Mouse (Mus musculus) Patski (cell line): Measurements from ENCODE around the gene Lck. TPM values are rescaled to one million over a fixed set of nuclear protein-coding genes. Genes with fewer than 3 reads are reported as not detected.

Source experiments
- ATAC-seq: fragments of 100-300 bp; one replicate; pipeline ENCODE4 v1.8.0; 2021
- CTCF ChIA-PET: fragments of 350-600 bp; sonication (Branson Sonifier 250); formaldehyde crosslinking; loops from one replicate; lab custom pipeline; 2022; ENCODE audit warnings: inconsistent platforms; lab: Charles Lee
- POLR2A ChIA-PET: fragments of 350-600 bp; sonication (Branson Sonifier 250); formaldehyde crosslinking; loops from one replicate; lab custom pipeline; 2022; ENCODE audit warnings: antibody characterized with exemption, inconsistent platforms; lab: Charles Lee
- DNase-seq: peaks from one replicate; pipeline ENCODE4 v3.0.0-alpha.2; 2011; ENCODE audit warnings: low read depth, low spot score
- H3K27me3 ChIP-seq: fragments of 371-371 bp; one replicate; pipeline ENCODE4 v1.5.1; 2021
- CTCF ChIP-seq: fragments of 100-300 bp; IDR thresholded peaks from one replicate; pipeline ENCODE4 v1.5.1; 2021
- in situ Hi-C: fragments of 300-500 bp; cut with MboI; formaldehyde crosslinking; loops from 3 replicates; pipeline ENCODE4 v1.11.1; 2018; ENCODE audit warnings: low pct_unique_long_range_greater_than_20kb, mixed read lengths
- polyA plus RNA-seq: library from polyadenylated mRNA; unstranded; gene quantifications from one replicate; pipeline ENCODE4 v1.2.3, GENCODE M21; 2021

The Lck gene
- polyA plus RNA-seq, 1 experiment from 2014 or later: 0.12 TPM

DNA sequence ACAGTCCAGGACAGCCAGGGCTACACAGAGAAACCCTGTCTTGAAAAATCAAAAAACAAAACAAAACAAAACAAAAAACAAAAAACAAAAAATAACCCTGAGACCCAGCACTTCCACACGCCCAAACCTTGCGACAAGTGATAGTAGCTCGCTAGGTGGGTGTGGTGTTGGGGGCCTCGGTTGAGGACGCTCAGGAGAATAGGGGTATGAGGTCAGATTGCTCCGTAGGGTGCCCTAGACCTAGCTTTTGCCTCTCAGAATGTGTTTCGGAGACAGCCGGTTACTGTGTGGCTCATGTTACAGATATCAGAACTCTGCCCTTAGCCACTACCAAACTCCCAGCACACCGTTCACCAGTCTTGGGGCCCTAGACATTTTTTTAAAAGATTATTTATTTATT is 12.3 kb upstream of the Lck start:
- POLR2A ChIA-PET: no interaction called here
- in situ Hi-C loops: loop anchor here (5.0 kb wide), 1 partner anchor 43 kb away; the partner anchor contains the start of gene Hdac1
- no peaks in the 10 kb centered on the region for H3K27me3 ChIP-seq
- CTCF ChIA-PET: interaction anchor here (1.3 kb wide), 2 partner anchors 8 to 13 kb away, joined by 5 to 6 read pairs; no protein-coding TSS in a partner anchor
- no peak for TF ChIP-seq CTCF
- ATAC-seq: no peak
- no peak for DNase-seq

DNA sequence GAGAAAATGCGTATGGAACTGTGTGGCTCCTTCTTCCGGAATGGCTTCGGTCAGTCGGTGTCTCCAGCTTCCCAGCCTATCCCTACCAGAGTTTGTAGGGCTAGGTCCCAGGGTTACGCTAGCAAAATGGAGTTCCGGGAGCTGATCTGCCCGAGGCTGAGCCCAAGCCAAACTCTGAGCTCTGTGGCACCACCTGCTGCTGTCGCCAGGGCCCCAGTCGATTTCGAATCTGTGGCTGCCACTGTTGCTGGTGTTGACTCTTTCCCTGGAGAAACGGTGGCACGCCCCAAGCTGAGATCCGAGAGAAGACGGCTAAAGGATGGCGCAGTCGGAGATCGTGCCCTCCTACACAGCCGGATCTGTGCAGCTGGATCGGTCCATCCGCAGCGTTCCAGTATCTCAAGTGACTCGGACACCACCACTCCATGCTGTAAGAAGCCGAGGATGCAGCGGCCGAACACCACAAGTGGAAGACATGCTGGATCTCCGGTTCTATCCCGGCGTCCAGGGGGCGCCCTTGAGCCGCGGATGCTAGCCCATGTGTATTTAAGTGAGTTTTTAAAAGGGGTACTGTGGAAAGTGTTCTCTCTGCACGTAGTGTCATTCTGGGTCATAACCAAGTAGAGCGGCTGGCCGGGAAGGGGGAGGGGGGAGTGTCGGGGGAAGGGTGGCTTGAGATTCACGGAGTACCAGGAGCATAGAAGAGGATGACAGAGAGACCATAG is 11.6 kb upstream of the Lck start:
- in situ Hi-C loops: loop anchor here (5.0 kb wide), 1 partner anchor 43 kb away; the partner anchor contains the start of gene Hdac1
- ATAC-seq (no peak), DNase-seq (no peak)
- TF ChIP-seq CTCF: peak; percentile 78
- POLR2A ChIA-PET: interaction anchor here (0.9 kb wide), 1 partner anchor 16 kb away, joined by 6 read pairs; the partner anchor contains the start of genes Eif3i and Tmem234
- CTCF ChIA-PET: interaction anchor here (0.9 to 1.3 kb wide), 3 partner anchors 8 to 24 kb away, joined by 3 to 5 read pairs (median 4); no protein-coding TSS in a partner anchor
- no peaks in the 10 kb centered on the region for H3K27me3 ChIP-seq

DNA sequence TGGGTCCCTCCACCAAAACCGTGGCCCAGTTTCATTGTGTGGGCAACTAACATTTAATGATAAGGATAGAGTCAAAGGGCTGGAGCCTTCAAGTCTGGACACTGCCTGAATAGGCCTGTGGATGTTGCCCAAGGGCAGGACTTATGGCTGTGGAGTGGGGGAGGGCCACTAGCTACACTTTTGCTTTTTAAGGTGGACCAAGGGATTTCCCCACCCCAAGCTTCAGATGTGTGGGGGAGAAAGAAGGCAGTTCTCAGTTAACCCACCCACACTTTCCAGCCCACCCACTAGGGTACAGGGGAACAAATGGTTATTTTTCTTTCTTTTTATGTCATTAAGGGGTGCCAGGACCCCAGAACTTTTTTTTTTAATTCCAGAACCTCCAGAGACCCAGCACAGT is 10.9 kb upstream of the Lck start:
- no peak for TF ChIP-seq CTCF
- in situ Hi-C loops: no loop called here
- CTCF ChIA-PET: interaction anchor here (0.9 to 1.0 kb wide), 2 partner anchors 15 to 25 kb away, joined by 3 to 4 read pairs; no protein-coding TSS in a partner anchor
- POLR2A ChIA-PET: interaction anchor here (0.9 kb wide), 1 partner anchor 17 kb away, joined by 6 read pairs; the partner anchor contains the start of genes Eif3i and Tmem234
- DNase-seq: no peak
- no peaks in the 10 kb centered on the region for H3K27me3 ChIP-seq
- ATAC-seq: no peak

DNA sequence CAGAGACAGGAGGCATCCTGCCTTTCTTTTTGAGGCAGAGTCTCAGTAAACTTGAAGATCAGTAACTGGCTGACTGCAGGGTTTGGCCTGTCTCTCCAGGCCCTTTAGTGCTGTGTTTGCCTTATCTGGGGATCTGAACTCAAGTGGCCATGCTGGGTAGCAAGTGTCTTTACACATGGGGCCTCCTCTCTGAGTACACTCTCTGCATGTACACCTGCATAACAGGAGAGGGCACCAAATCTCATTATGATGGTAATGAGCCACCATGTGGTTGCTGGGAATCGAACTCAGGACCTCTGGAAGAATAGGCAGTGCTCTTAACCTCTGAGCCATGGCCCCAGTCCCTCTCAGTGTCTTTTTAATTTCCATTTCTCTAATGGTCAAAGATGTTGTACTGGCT is 8.8 kb upstream of the Lck start:
- CTCF ChIA-PET: interaction anchor here (1.7 kb wide), 1 partner anchor 27 kb away, joined by 5 read pairs; no protein-coding TSS in a partner anchor
- no peak for ATAC-seq
- in situ Hi-C loops: no loop called here
- POLR2A ChIA-PET: no interaction called here
- no peak for TF ChIP-seq CTCF
- H3K27me3 ChIP-seq: no peaks in the 10 kb centered on the region
- DNase-seq: no peak

DNA sequence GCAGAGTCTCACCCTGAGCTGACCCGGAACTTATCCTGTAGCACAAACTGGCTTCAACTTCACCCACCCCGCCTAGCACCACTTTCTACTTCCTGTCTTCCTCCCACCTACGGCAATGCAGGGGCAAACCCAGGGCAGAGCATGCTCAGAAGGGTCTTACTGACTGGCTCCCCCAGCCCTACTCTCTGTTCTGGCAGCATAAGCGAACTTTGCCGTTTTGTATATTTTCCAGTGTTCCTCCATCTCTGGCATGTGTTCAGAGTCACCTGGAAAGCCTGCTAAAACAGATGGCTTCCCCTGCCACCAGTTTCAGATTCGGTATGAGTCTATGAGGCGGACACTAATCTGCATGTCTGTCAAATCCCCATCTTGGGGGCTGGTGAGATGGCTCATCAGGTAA is 6.9 kb upstream of the Lck start:
- no peaks in the 10 kb centered on the region for H3K27me3 ChIP-seq
- DNase-seq: no peak
- ChIA-PET CTCF (no interaction called here), POLR2A (no interaction called here)
- in situ Hi-C loops: no loop called here
- no peak for ATAC-seq
- no peak for TF ChIP-seq CTCF

DNA sequence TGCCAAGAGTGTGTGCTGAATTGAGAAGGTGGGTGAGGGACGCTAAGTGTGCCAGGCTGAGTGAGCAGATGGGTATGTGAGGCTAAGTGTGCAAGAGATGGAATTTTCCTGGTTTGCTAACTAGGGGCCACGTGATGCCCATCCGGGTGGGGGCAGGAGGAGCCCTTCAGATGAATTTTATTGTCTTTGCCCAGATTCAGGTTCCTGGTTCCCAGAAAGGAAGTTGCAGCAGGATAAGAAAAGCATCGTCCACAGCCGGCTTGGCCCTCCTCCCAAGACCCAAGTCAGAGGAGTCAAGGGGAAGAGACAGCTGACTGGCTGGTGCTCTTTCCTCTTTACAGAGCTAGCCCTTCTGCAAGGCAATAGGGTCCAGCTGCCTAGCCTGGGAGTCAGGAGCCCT is 5.0 kb upstream of the Lck start, which contains the start of gene Fam167b:
Gene Fam167b (minus strand): TSS at position 84 of the 400 bp plus-strand sequence.
- in situ Hi-C loops: no loop called here
- TF ChIP-seq CTCF: no peak
- CTCF ChIA-PET: interaction anchor here (3.6 kb wide), 1 partner anchor 30 kb away, joined by 19 read pairs; no protein-coding TSS in a partner anchor
- POLR2A ChIA-PET: no interaction called here
- DNase-seq (no peak), ATAC-seq (no peak)
- H3K27me3 ChIP-seq: no peaks in the 10 kb centered on the region

DNA sequence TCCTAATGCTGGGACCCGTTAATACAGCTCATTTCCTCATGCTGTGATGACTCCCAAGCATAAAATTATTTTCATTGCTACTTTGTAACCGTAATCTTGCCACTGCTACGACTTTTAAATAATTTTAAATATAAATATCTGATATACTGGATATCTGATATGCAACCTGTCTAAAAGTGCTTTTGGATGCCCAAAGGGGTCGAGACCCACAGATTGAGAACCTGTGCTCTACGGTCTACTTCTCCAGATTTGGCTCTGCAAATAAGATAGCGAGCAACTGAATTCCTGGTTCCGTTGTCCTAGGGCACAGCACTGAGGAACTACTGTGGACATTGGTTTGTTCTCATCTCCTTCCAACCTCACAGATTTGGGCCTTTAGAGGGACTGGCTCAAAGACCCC is 4.2 kb upstream of the Lck start:
- POLR2A ChIA-PET: no interaction called here
- no peak for DNase-seq
- ATAC-seq: no peak

DNA sequence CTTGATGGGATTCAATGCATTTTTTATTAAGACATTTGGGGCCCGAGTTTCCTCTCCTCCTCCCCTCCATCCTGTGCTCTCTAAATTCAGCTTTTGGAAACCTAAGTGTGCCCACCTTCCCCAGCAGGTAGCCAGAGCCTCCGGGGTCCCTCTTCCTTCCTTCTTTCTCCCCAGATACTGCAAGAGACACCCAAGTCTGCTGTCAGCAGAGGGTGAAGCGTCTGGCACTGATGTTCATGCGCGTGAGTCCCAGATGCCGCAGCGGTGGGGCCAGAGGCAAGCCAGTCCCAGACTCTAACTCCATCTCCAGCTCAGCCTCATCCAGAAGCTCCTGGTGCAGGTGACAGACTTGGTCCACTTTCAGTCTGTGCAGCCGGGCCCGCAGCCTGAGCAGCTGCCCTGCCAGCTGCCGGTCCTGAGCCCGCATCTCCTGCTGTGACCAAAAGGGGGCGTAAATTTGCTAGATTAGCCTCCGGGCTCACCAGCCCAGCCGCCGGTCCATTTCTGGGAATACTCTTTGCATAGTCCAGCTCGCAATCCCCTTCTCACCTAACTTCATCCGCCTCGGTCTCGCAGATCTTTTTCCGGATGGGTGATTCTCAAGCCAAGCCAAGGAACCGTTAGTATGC is 3.5 kb upstream of the Lck start:
- peak; percentile 82 for TF ChIP-seq CTCF
- ATAC-seq: no peak
- no peaks in the 10 kb centered on the region for H3K27me3 ChIP-seq
- DNase-seq: no peak
- POLR2A ChIA-PET: interaction anchor here (1.0 to 1.3 kb wide), 2 partner anchors 34 to 42 kb away, joined by 3 to 4 read pairs; partner anchors contain the start of gene Hdac1
- in situ Hi-C loops: no loop called here
- CTCF ChIA-PET: interaction anchor here (0.7 to 3.6 kb wide), 9 partner anchors 9 to 36 kb away, joined by 3 to 19 read pairs (median 4); no protein-coding TSS in a partner anchor

More for the DNA sequence above, 4.2 kb upstream of the Lck start:
- no peak for TF ChIP-seq CTCF
- in situ Hi-C loops: no loop called here
- CTCF ChIA-PET: interaction anchor here (0.7 to 3.6 kb wide), 8 partner anchors 8 to 36 kb away, joined by 3 to 19 read pairs (median 4); no protein-coding TSS in a partner anchor
- H3K27me3 ChIP-seq: no peaks in the 10 kb centered on the region

DNA sequence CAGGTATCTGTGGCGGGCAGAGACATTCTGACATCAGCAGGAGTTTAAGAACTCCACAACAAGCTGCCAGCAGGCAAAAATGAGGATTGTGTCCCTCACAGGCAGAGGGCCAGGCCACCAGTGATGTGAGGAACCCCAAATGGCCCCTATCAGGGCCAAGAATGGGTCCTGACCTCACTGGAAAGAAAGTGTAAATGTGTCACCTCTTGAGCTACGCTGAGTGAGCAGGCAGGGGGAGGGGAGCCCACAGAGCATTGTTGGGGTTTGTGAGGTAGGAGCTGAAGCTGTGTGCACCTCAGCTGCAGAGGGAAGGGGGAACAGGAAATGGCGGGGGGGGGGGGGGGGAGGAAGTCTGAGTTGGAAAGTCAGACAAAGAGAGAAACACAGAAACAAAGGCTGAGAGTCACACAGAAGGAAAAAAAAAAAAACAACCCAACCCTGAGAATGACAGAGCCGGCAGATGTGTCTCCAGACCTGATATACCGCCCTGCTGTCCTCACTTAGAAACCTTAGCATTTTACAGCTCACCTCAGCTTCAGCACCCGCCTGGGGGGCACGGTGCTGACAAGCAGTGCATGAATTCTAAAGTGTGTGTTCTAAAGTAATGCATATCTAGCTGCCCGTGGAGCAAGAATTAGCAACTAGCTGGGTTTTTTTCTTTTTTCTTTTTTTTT is 1.9 kb upstream of the Lck start:
- no peak for DNase-seq

DNA sequence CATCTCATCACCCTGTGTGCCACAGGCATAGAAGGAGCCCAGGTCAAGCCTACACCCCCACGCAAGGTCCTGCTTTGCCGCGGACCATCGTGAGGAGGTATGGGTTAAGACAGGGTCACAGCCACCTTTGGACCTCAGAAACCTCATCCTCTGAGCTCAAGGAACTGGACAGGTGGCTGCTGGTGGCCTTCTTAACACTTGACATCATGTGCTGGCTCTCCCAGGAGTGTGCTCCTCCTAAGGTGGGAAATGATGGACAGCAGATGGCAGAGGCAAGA is 409 bp downstream of the Lck start:
- DNase-seq: no peak
- ChIA-PET CTCF (interaction anchor here (2.1 kb wide), 1 partner anchor 36 kb away, joined by 5 read pairs; no protein-coding TSS in a partner anchor), POLR2A (no interaction called here)
- in situ Hi-C loops: no loop called here
- TF ChIP-seq CTCF: no peak
- no peak for ATAC-seq
- no peaks in the 10 kb centered on the region for H3K27me3 ChIP-seq

More for the DNA sequence above, 1.9 kb upstream of the Lck start:
- no peak for TF ChIP-seq CTCF
- no peaks in the 10 kb centered on the region for H3K27me3 ChIP-seq
- no peak for ATAC-seq
- POLR2A ChIA-PET: no interaction called here
- in situ Hi-C loops: no loop called here
- CTCF ChIA-PET: no interaction called here
